Mouse (Mus musculus) heart, adult 2 months (tissue): Measurements from ENCODE around the gene Gdf15. TPM values are rescaled to one million over a fixed set of nuclear protein-coding genes. Genes with fewer than 3 reads are reported as not detected.

ENCODE experiments used
- DNase-seq, 2 experiments: peaks; one replicate each; pipeline ENCODE4 v3.0.0; 2021
- H3K27ac ChIP-seq: fragments of 200-600 bp; 2 replicates; pipeline ENCODE4 v1.8.1; 2022
- H3K27me3 ChIP-seq: fragments of 200-500 bp; 2 replicates; pipeline ENCODE4 v1.6.1; 2012; ENCODE audit warnings: mild to moderate bottlenecking, low read length, inconsistent platforms, mixed read lengths; ENCODE audit not compliant: control insufficient read depth, insufficient read depth
- H3K36me3 ChIP-seq: fragments of 200-500 bp; 2 replicates; pipeline ENCODE4 v1.6.1; 2012; ENCODE audit warnings: low read length, inconsistent platforms; ENCODE audit not compliant: control insufficient read depth, insufficient read depth
- H3K4me1 ChIP-seq: fragments of 200-500 bp; 2 replicates; pipeline ENCODE4 v1.6.1; 2011; ENCODE audit warnings: low read length; ENCODE audit not compliant: control insufficient read depth, insufficient read depth
- H3K4me3 ChIP-seq: fragments of 200-600 bp; 2 replicates; pipeline ENCODE4 v1.8.1; 2022
- H3K79me2 ChIP-seq: fragments of 200-500 bp; replicated peaks from 2 replicates; pipeline ENCODE4 v1.6.1; 2012; ENCODE audit warnings: mild to moderate bottlenecking, inconsistent platforms, low read length, moderate library complexity, mixed read lengths; ENCODE audit not compliant: control insufficient read depth, insufficient read depth
- H3K9ac ChIP-seq: fragments of 200-500 bp; 2 replicates; pipeline ENCODE4 v1.6.1; 2012; ENCODE audit warnings: low read depth, mild to moderate bottlenecking, control low read depth, inconsistent platforms, low read length, mixed read lengths
- CTCF ChIP-seq: fragments of 200-600 bp; IDR thresholded peaks from 2 replicates; pipeline ENCODE4 v1.8.1; 2022; ENCODE audit warnings: antibody characterized with exemption, mild to moderate bottlenecking, moderate library complexity
- EP300 ChIP-seq: fragments of 200-500 bp; IDR thresholded peaks from 2 replicates; pipeline ENCODE4 v1.6.1; 2011; ENCODE audit warnings: low read depth, low read length, control low read depth; ENCODE audit not compliant: insufficient read depth
- POLR2A ChIP-seq: fragments of 200-500 bp; IDR thresholded peaks from 2 replicates; pipeline ENCODE4 v1.6.1; 2011; ENCODE audit warnings: mild to moderate bottlenecking, low read depth, low read length, control low read depth; ENCODE audit not compliant: insufficient read depth
- WGBS: fragments of 180-500 bp; shearing (Covaris S2); methylation state at CpG from one replicate; pipeline ENCODE4 v1.1.7; 2018; 5-methylcytosine and 5-hydroxymethylcytosine counted together
- intact Hi-C: fragments of 180-260 bp; cut with DNase I; formaldehyde crosslinking; loops from one replicate; pipeline ENCODE4 v1.15.1; 2025
- polyA plus RNA-seq: library from polyadenylated mRNA; depleted of rRNA; stranded (reverse); fragments of >200 nt; gene quantifications from 2 replicates; pipeline ENCODE4 v1.2.3, GENCODE M21; 2012
- total RNA-seq, 2 experiments: library from RNA; stranded (reverse); gene quantifications; 2 replicates each; pipeline ENCODE4 v1.2.3; 2021

The Gdf15 gene
- total and polyA plus RNA-seq, 3 experiments: 1.1 to 3.8 (median 2.0) TPM

DNA sequence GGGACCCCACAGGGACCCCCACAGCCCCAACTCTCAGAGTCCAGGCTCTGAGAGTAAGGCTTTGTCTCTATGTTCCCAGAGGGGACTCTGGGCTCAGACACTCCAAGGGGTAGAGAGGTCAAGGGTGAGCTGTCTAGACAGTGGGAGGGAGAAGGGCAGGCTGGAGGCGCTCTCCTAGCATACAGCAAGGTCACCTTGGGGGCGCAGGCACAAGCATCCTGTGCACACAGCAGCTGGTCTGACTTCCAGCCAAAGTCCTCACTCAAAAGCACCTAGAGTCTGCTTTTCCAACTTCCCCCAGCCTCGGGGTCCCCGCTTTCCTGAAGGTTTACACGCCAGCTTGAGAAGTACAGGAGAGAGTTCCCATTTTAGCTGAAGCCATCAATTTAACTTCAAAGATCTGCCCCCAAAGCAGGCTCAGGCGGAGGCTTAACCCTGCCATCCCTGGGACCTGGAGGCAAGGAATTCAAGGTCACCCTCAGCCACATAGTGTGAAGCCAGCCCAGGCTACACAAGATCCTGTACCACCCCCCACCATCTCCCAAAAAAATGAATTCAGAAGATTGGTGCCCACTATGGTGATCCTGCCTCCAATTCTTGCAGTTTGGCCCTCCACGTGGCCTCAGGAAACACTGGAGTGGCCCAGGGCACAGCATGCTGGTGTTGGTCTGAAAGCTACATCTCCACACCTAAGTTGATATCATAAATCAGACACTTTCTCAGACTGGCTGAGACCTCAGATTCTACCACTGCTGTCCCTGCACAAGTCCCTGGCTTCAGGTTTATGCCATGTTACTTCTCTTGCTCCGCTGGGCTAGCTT, 15.3 kb upstream of the Gdf15 start:
- WGBS: 48% methylated on average over 8 of the region's 8 CpGs

DNA sequence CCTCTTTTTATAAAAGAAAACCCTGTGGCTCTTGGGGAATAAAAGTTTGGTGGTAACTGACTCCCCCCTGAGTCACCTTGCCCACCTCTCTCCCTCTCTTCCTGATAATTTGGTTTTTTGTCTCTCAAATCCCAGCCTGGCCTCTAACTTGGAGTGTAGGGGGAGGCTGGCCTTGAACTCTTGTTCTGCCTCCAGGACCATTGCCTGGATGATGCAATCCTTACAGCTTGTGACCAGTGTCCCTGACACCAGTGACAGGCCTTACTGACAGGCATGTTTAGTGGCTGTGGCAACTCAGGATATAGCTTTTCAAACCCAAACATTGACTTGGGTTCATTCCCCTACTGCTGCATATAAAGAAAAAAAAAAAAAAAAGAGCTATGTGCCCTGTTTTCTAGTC, 14.5 kb upstream of the Gdf15 start:
- no peak overlapping the region for H3K9ac ChIP-seq
- no peak overlapping the region for H3K4me3 ChIP-seq
- TF ChIP-seq CTCF (no peak), EP300 (no peak), POLR2A (no peak)
- H3K79me2 ChIP-seq: no peaks in the 10 kb centered on the region
- H3K4me1 ChIP-seq: peaks cover 35% of the 10 kb centered on the region
- H3K36me3 ChIP-seq: peaks cover 5% of the 10 kb centered on the region
- no peaks in the 10 kb centered on the region for H3K27me3 ChIP-seq
- peak overlapping the region; percentile 58 for H3K27ac ChIP-seq
- DNase-seq: no peak
- intact Hi-C loops: no loop called here

More for the DNA sequence above, 15.3 kb upstream of the Gdf15 start:
- peaks cover 5% of the 10 kb centered on the region for H3K36me3 ChIP-seq
- no peak overlapping the region for H3K4me3 ChIP-seq
- H3K27ac ChIP-seq: peak overlapping the region; percentile 74
- H3K27me3 ChIP-seq: no peaks in the 10 kb centered on the region
- no peak overlapping the region for H3K9ac ChIP-seq
- DNase-seq: peak; percentile 45 to 55
- H3K79me2 ChIP-seq: no peaks in the 10 kb centered on the region
- no peak for TF ChIP-seq EP300
- no peak for TF ChIP-seq CTCF
- no peak for TF ChIP-seq POLR2A
- peaks cover 35% of the 10 kb centered on the region for H3K4me1 ChIP-seq
- intact Hi-C loops: no loop called here

DNA sequence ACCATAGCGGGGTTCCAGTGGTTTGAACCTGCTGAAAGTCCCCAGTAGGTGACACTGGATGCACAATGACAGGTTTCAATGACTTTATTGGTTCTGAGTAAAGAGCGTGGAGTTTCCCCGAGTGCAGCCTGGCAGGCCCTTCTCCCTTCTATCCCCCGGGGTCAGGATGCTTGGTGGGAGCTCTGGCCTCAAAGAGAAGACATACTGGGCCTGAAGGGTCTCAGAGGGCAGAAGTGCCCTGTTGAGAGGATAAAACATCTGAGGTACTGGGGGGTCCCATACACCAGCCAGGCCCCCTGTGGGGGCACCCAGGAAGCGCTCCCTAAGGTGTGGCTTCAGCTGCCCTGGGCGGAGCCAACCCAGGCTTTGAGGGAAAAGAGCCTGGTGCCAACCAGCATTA, 14.1 kb upstream of the Gdf15 start:
- TF ChIP-seq EP300: no peak
- no peak for TF ChIP-seq POLR2A
- TF ChIP-seq CTCF: no peak
- H3K4me1 ChIP-seq: peaks cover 35% of the 10 kb centered on the region
- H3K4me3 ChIP-seq: no peak overlapping the region
- whole genome bisulfite sequencing: 69% methylated on average over 6 of the region's 6 CpGs
- H3K79me2 ChIP-seq: no peaks in the 10 kb centered on the region
- DNase-seq: no peak
- no peak overlapping the region for H3K9ac ChIP-seq
- H3K27me3 ChIP-seq: no peaks in the 10 kb centered on the region
- peak overlapping the region; percentile 58 for H3K27ac ChIP-seq
- H3K36me3 ChIP-seq: peaks cover 5% of the 10 kb centered on the region
- intact Hi-C loops: no loop called here

DNA sequence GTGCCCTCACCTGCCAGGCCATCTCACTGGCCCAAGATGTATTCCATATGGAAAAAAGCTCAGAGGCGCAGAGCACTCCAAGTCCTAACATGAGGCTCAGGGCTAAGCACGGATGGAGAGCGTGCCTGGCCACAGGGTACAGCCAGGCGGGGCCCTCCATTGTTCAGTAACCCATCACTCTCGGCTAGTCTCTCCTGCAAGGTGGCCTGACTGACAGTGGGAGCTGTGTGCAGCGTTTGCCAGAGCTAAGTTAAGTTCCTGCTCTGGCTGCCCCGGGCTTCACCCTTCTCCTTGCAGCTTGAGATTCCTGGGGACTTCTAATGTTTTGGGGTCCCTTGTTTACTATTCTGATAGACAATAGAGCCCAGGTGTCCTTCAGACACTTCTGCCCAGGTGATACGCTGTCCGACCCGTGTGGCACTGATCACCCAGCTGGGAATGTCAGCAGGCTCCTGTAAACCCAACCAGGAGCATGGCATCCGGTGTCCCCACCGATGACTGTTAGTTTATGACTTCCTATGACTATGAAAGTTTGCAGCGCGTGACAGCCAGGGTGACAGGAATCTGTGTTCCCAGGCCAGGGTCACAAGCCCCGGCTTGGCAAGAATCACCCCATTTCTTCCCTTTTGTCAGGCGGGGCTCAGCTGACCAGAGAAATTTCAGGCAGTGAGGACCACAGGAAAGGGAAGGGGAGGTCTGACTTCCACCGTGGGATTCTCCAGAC, 13.4 kb upstream of the Gdf15 start:
- peaks cover 35% of the 10 kb centered on the region for H3K4me1 ChIP-seq
- intact Hi-C loops: no loop called here
- peak overlapping the region; percentile 58 for H3K27ac ChIP-seq

DNA sequence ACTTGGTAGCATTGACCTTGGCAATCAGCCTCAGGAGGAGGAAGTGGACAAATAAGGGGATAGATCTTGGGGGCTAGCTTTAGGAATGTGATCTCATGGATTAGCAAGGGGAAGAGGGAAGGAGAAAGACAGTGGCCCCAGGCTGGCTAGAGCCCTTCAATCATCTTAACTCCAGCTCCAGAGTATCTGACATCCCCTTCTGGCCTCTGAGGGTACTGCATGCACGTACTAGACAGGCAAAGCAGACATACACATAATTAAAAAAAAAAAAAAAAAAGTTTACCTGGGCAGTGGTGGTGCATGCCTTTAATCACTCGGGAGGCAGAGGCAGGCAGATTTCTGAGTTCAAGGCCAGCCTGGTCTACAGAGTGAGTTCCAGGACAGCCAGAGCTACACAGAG, 11.8 kb upstream of the Gdf15 start:
- intact Hi-C loops: no loop called here
- Histone ChIP-seq H3K36me3 (no peaks in the 10 kb centered on the region), H3K27me3 (no peaks in the 10 kb centered on the region), H3K27ac (no peak overlapping the region), H3K4me1 (peaks cover 28% of the 10 kb centered on the region), H3K4me3 (no peak overlapping the region), H3K9ac (no peak overlapping the region), H3K79me2 (no peaks in the 10 kb centered on the region)
- TF ChIP-seq POLR2A (no peak), CTCF (peak; percentile 46), EP300 (no peak)
- 96% methylated on average over 2 of the region's 2 CpGs for WGBS
- no peak for DNase-seq

More for the DNA sequence above, 13.4 kb upstream of the Gdf15 start:
- 0 out of 2 replicates have a peak, but pooled peaks have one; percentile 24 for TF ChIP-seq POLR2A
- TF ChIP-seq EP300: peak; percentile 64; the same call in 1 of the 2 replicates
- TF ChIP-seq CTCF: no peak
- H3K36me3 ChIP-seq: peaks cover 5% of the 10 kb centered on the region
- no peak overlapping the region for H3K9ac ChIP-seq
- no peaks in the 10 kb centered on the region for H3K79me2 ChIP-seq
- no peak overlapping the region for H3K4me3 ChIP-seq
- 30% methylated on average over 17 of the region's 17 CpGs for WGBS
- H3K27me3 ChIP-seq: no peaks in the 10 kb centered on the region
- peak in 1 of 2 experiments; percentile 60 for DNase-seq

- H3K36me3 ChIP-seq: no peaks in the 10 kb centered on the region
- DNase-seq: no peak
- no peaks in the 10 kb centered on the region for H3K79me2 ChIP-seq
- intact Hi-C loops: no loop called here
- no peaks in the 10 kb centered on the region for H3K27me3 ChIP-seq
- peaks cover 23% of the 10 kb centered on the region for H3K4me1 ChIP-seq
- 56% methylated on average over 3 of the region's 3 CpGs for WGBS
- no peak overlapping the region for H3K27ac ChIP-seq
- TF ChIP-seq EP300: no peak
- TF ChIP-seq POLR2A: no peak
- TF ChIP-seq CTCF: no peak
- no peak overlapping the region for H3K4me3 ChIP-seq
- no peak overlapping the region for H3K9ac ChIP-seq
Observed at GRCm38 (mm10) chr8:70643019-70643418, 10.8 kb upstream of the Gdf15 start.
